Mouse (Mus musculus): ENCODE data around the gene Nme1.
"Not testable (repeated sequence)": the region's sequence is repeated elsewhere in the genome, so short reads cannot be mapped to it uniquely, and the experiment has no call there.

GRCm38 (mm10) chr11:93915019-93915418 is 53.3 kb downstream of the Nme1 start:
- not testable (repeated sequence) for TF ChIP-seq CTCF, EP300 (IDR thresholded peaks at IDR 0.05; ENCODE audit: low read depth)

Data from heart, postnatal 0 days (tissue).